Mouse (Mus musculus): ENCODE results near the gene Miox.

GRCm38 (mm10) chr15:89336422-89336821 lies 2.2 kb downstream of the Miox start:
- TF ChIP-seq CTCF (IDR thresholded peaks at IDR 0.05; ENCODE audit: low read depth, low read length), result no peak
- TF ChIP-seq POLR2A (IDR thresholded peaks at IDR 0.05; ENCODE audit: borderline replicate concordance, low read depth, low read length), result no peak

Measured in bone marrow macrophage, adult 2 months (primary cell).